Mouse (Mus musculus) lung, embryonic 16.5 days (tissue): ENCODE data around the gene Tnni3k. TPM values are rescaled to one million over a fixed set of nuclear protein-coding genes. Genes with fewer than 3 reads are reported as not detected.

Source experiments
- ATAC-seq: fragments of 200-750 bp; cut with Nextera tagmentation; 2 replicates; pipeline ENCODE4 v1.8.0; 2017; ENCODE audit warnings: low read depth, mild to moderate bottlenecking, moderate library complexity
- H3K27ac ChIP-seq: fragments of 300-500 bp; sonication (generic); 2 replicates; pipeline ENCODE4 v1.5.1; 2014; ENCODE audit warnings: mild to moderate bottlenecking, control low read depth, low read length
- H3K27me3 ChIP-seq: fragments of 300-500 bp; sonication (generic); 2 replicates; pipeline ENCODE4 v1.6.1; 2014; ENCODE audit warnings: low read depth, low read length, mixed read lengths; ENCODE audit not compliant: control insufficient read depth, insufficient read depth
- H3K36me3 ChIP-seq: fragments of 300-500 bp; sonication (generic); 2 replicates; pipeline ENCODE4 v1.6.1; 2014; ENCODE audit warnings: low read length; ENCODE audit not compliant: control insufficient read depth, insufficient read depth
- H3K4me1 ChIP-seq: fragments of 300-500 bp; sonication (generic); replicated peaks from 2 replicates; pipeline ENCODE4 v1.6.1; 2014; ENCODE audit warnings: low read length, mixed read lengths; ENCODE audit not compliant: control insufficient read depth, insufficient read depth
- H3K4me2 ChIP-seq: fragments of 300-500 bp; sonication (generic); 2 replicates; pipeline ENCODE4 v1.6.1; 2014; ENCODE audit warnings: low read depth, low read length, control low read depth
- H3K4me3 ChIP-seq: fragments of 300-500 bp; sonication (generic); 2 replicates; pipeline ENCODE4 v1.5.1; 2014; ENCODE audit warnings: mild to moderate bottlenecking, low read length, control low read depth
- H3K9ac ChIP-seq: fragments of 300-500 bp; sonication (generic); 2 replicates; pipeline ENCODE4 v1.6.1; 2014; ENCODE audit warnings: low read length, control low read depth
- H3K9me3 ChIP-seq: fragments of 300-500 bp; sonication (generic); 2 replicates; pipeline ENCODE4 v1.6.1; 2016; ENCODE audit warnings: low read length; ENCODE audit not compliant: control insufficient read depth
- WGBS: fragments of 180-500 bp; shearing (Covaris S2); extraction: QIAGEN DNeasy Blood & Tissue Kit; methylation state at CpG from one replicate; pipeline ENCODE4 v1.1.7; 2014; 5-methylcytosine and 5-hydroxymethylcytosine counted together
- polyA plus RNA-seq: library from polyadenylated mRNA; unstranded; fragments of >200 nt; fragmentation: Nextera tagmentation; extraction: Ambion mirVana; gene quantifications from 2 replicates; pipeline ENCODE4 v1.2.1, GENCODE M21; 2015

Gene Tnni3k
- polyA plus RNA-seq, 1 experiment from 2014 or later: 1.1 TPM

GRCm38 (mm10) chr3:154970981-154971380 lies 84.2 kb downstream of the Tnni3k start:
- Histone ChIP-seq H3K27me3 (no peaks in the 10 kb centered on the region), H3K4me2 (no peak overlapping the region), H3K27ac (no peak overlapping the region), H3K4me3 (no peak overlapping the region), H3K36me3 (no peaks in the 10 kb centered on the region), H3K9ac (no peak overlapping the region), H3K4me1 (no peaks in the 10 kb centered on the region), H3K9me3 (no peaks in the 10 kb centered on the region)
- 61% methylated on average over 2 of the region's 2 CpGs for WGBS
- ATAC-seq: no peak

GRCm38 (mm10) chr3:154961284-154961683 lies 93.9 kb downstream of the Tnni3k start:
- no peaks in the 10 kb centered on the region for H3K9me3 ChIP-seq
- no peaks in the 10 kb centered on the region for H3K27me3 ChIP-seq
- no peak overlapping the region for H3K27ac ChIP-seq
- H3K4me2 ChIP-seq: no peak overlapping the region
- ATAC-seq: no peak
- no peaks in the 10 kb centered on the region for H3K36me3 ChIP-seq
- no peak overlapping the region for H3K4me3 ChIP-seq
- H3K4me1 ChIP-seq: no peaks in the 10 kb centered on the region
- no peak overlapping the region for H3K9ac ChIP-seq
- 59% methylated on average over 3 of the region's 3 CpGs for WGBS

GRCm38 (mm10) chr3:154953088-154953487 lies 102.1 kb downstream of the Tnni3k start:
- H3K9me3 ChIP-seq: no peaks in the 10 kb centered on the region
- no peak for ATAC-seq
- no peak overlapping the region for H3K9ac ChIP-seq
- no peak overlapping the region for H3K4me3 ChIP-seq
- H3K27ac ChIP-seq: no peak overlapping the region
- WGBS: 35% methylated on average over 2 of the region's 2 CpGs
- H3K27me3 ChIP-seq: no peaks in the 10 kb centered on the region
- H3K4me1 ChIP-seq: no peaks in the 10 kb centered on the region
- no peak overlapping the region for H3K4me2 ChIP-seq
- no peaks in the 10 kb centered on the region for H3K36me3 ChIP-seq

GRCm38 (mm10) chr3:154949551-154949950 lies 105.7 kb downstream of the Tnni3k start:
- Histone ChIP-seq H3K27me3 (no peaks in the 10 kb centered on the region), H3K36me3 (no peaks in the 10 kb centered on the region), H3K4me1 (no peaks in the 10 kb centered on the region), H3K27ac (no peak overlapping the region), H3K4me3 (no peak overlapping the region), H3K9ac (no peak overlapping the region), H3K9me3 (no peaks in the 10 kb centered on the region), H3K4me2 (no peak overlapping the region)
- 55% methylated on average over 2 of the region's 2 CpGs for WGBS
- no peak for ATAC-seq

- no peak for ATAC-seq
- Histone ChIP-seq H3K27me3 (no peaks in the 10 kb centered on the region), H3K36me3 (no peaks in the 10 kb centered on the region), H3K27ac (no peak overlapping the region), H3K9me3 (no peaks in the 10 kb centered on the region), H3K4me2 (no peak overlapping the region), H3K4me1 (no peaks in the 10 kb centered on the region), H3K9ac (no peak overlapping the region), H3K4me3 (no peak overlapping the region)
- 66% methylated on average over 6 of the region's 6 CpGs for WGBS
These were observed 109.5 kb downstream of the Tnni3k start for GRCm38 (mm10) chr3:154945688-154946161.

GRCm38 (mm10) chr3:154927757-154928156 lies 127.5 kb downstream of the Tnni3k start:
- Histone ChIP-seq H3K27ac (no peak overlapping the region), H3K4me3 (no peak overlapping the region), H3K9me3 (no peaks in the 10 kb centered on the region), H3K27me3 (no peaks in the 10 kb centered on the region), H3K4me1 (no peaks in the 10 kb centered on the region), H3K4me2 (no peak overlapping the region), H3K36me3 (no peaks in the 10 kb centered on the region), H3K9ac (no peak overlapping the region)
- ATAC-seq: no peak
- WGBS: 55% methylated on average over 8 of the region's 8 CpGs

GRCm38 (mm10) chr3:154924936-154925335 lies 130.3 kb downstream of the Tnni3k start:
- H3K36me3 ChIP-seq: no peaks in the 10 kb centered on the region
- no peak for ATAC-seq
- 65% methylated on average over 8 of the region's 8 CpGs for WGBS

GRCm38 (mm10) chr3:154915566-154915965 lies 139.6 kb downstream of the Tnni3k start:
- no peaks in the 10 kb centered on the region for H3K4me1 ChIP-seq
- ATAC-seq: no peak
- H3K27ac ChIP-seq: no peak overlapping the region
- no peak overlapping the region for H3K9ac ChIP-seq
- H3K4me3 ChIP-seq: no peak overlapping the region
- H3K9me3 ChIP-seq: no peaks in the 10 kb centered on the region
- H3K27me3 ChIP-seq: no peaks in the 10 kb centered on the region
- no peaks in the 10 kb centered on the region for H3K36me3 ChIP-seq
- no peak overlapping the region for H3K4me2 ChIP-seq
- 33% methylated on average over 1 of the region's 1 CpGs for WGBS

More at GRCm38 (mm10) chr3:154924936-154925335, 130.3 kb downstream of the Tnni3k start:
- Histone ChIP-seq H3K27ac (no peak overlapping the region), H3K27me3 (no peaks in the 10 kb centered on the region), H3K4me3 (no peak overlapping the region), H3K4me2 (no peak overlapping the region), H3K4me1 (no peaks in the 10 kb centered on the region), H3K9ac (no peak overlapping the region), H3K9me3 (no peaks in the 10 kb centered on the region)

GRCm38 (mm10) chr3:154913641-154914040 lies 141.6 kb downstream of the Tnni3k start:
- H3K36me3 ChIP-seq: no peaks in the 10 kb centered on the region
- H3K4me1 ChIP-seq: no peaks in the 10 kb centered on the region
- ATAC-seq: no peak
- no peaks in the 10 kb centered on the region for H3K27me3 ChIP-seq
- no peaks in the 10 kb centered on the region for H3K9me3 ChIP-seq
- H3K9ac ChIP-seq: no peak overlapping the region
- 63% methylated on average over 6 of the region's 6 CpGs for WGBS
- H3K27ac ChIP-seq: no peak overlapping the region
- no peak overlapping the region for H3K4me3 ChIP-seq
- no peak overlapping the region for H3K4me2 ChIP-seq

- Histone ChIP-seq H3K4me3 (no peak overlapping the region), H3K36me3 (no peaks in the 10 kb centered on the region), H3K4me1 (no peaks in the 10 kb centered on the region), H3K27me3 (no peaks in the 10 kb centered on the region), H3K9ac (no peak overlapping the region), H3K9me3 (no peaks in the 10 kb centered on the region), H3K27ac (no peak overlapping the region), H3K4me2 (no peak overlapping the region)
- ATAC-seq: no peak
- WGBS: 62% methylated on average over 7 of the region's 7 CpGs
These were observed 158.5 kb downstream of the Tnni3k start for GRCm38 (mm10) chr3:154896737-154897136.
